Mouse (Mus musculus): ENCODE results near the gene Eif3c. TPM values are rescaled to one million over a fixed set of nuclear protein-coding genes. Genes with fewer than 3 reads are reported as not detected.

Eif3c gene
- polyA plus RNA-seq, 1 experiment: 344 TPM

DNA sequence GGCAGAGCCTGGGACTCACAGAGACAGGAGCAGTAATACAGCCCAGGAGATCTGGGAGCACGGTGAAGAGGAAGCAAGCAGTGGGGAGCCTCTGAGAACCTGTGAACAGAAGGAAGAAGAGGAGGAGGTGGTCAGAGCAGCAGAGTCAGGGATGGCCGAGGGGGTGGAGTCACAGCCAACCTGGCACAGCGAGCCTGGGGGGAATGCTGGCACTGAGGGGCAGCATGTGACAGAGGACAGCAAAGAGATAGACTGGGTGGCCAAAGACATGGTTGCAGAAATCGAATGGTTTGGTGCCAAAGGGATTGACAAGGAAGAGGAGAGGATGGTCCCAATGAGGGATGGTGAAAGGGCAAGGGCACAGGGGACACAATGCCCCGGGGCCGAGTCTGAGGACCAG lies 19.5 kb upstream of the Eif3c start, which contains the start of gene Cln3:
Gene Cln3 (minus strand): TSS at position 101 of the 400 bp plus-strand sequence.
- Histone ChIP-seq H3K79me2 (ENCODE audit: control insufficient read depth, insufficient read depth) (no peaks in the 10 kb centered on the region), H3K36me3 (ENCODE audit: control insufficient read depth, insufficient read depth) (no peaks in the 10 kb centered on the region), H3K27me3 (ENCODE audit: control insufficient read depth, insufficient read depth, insufficient read length) (no peaks in the 10 kb centered on the region), H3K4me3 (no peak within 1 kb of the TSS), H3ac (ENCODE audit: control insufficient read depth, insufficient read length) (no peak within 1 kb of the TSS), H3K4me2 (ENCODE audit: low read depth) (peak within 1 kb of the TSS; percentile 60)
- TF ChIP-seq USF1 (IDR thresholded peaks at IDR 0.05; ENCODE audit: low read depth) (no peak), MYOD1 (IDR thresholded peaks at IDR 0.05; ENCODE audit: control insufficient read depth in 1 of 3, insufficient read length in 2 of 3, low read depth in 2 of 3) (no peak), POLR2AphosphoS2 (IDR thresholded peaks at IDR 0.05; ENCODE audit: insufficient read length, low read depth) (no peak), TCF3 (IDR thresholded peaks at IDR 0.05; ENCODE audit: insufficient read length, low read depth) (no peak), SRF (IDR thresholded peaks at IDR 0.05; ENCODE audit: control insufficient read depth, insufficient read length, low read depth) (no peak), CEBPB (IDR thresholded peaks at IDR 0.05; ENCODE audit: insufficient read depth, poor library complexity, severe bottlenecking) (no peak), MYOG (IDR thresholded peaks at IDR 0.05; ENCODE audit: control insufficient read depth in 1 of 3, insufficient read depth in 1 of 3, insufficient read length in 2 of 3, low read depth in 2 of 3) (no peak), TCF12 (IDR thresholded peaks at IDR 0.05; ENCODE audit: insufficient read depth, poor library complexity, severe bottlenecking) (no peak), E2F4 (IDR thresholded peaks at IDR 0.05; ENCODE audit: insufficient read depth) (no peak), REST (IDR thresholded peaks at IDR 0.05; ENCODE audit: insufficient read depth, insufficient read length) (no peak), MAX (IDR thresholded peaks at IDR 0.05; ENCODE audit: low read depth) (no peak), POLR2A (IDR thresholded peaks at IDR 0.05; ENCODE audit: insufficient read length, low read depth) (no peak)

DNA sequence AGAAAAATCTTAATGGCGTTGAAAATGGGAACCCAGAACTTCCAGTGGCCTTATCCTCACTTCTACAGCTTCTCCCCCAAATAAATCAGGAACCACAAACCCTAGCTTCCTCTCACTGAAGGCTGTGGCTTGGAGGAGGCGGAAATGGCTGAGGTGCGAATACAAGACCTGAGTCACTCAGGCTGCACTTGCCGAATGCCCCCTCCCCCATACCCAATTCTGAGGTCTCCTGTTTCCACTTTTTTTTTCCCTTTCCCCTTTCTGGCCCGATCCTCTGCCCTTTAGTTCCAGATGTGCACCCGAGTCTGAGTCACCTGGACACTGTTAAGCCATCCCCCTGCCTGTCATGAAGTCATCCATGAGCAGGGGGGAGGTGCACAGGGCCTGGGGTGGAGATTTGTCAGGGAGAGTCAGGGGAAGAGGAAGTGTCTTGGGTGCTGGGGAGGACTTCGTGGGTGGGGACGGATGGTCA lies 18.3 kb upstream of the Eif3c start, which contains the start of gene Apobr:
Gene Apobr (plus strand): TSS at position 437 of the 472 bp plus-strand sequence.
- Histone ChIP-seq H3K4me2 (ENCODE audit: low read depth) (peak within 1 kb of the TSS; percentile 60), H3K27me3 (ENCODE audit: control insufficient read depth, insufficient read depth, insufficient read length) (no peaks in the 10 kb centered on the region), H3ac (ENCODE audit: control insufficient read depth, insufficient read length) (no peak within 1 kb of the TSS), H3K36me3 (ENCODE audit: control insufficient read depth, insufficient read depth) (no peaks in the 10 kb centered on the region), H3K4me3 (peak within 1 kb of the TSS; percentile 16), H3K79me2 (ENCODE audit: control insufficient read depth, insufficient read depth) (no peaks in the 10 kb centered on the region)
- TF ChIP-seq USF1 (IDR thresholded peaks at IDR 0.05; ENCODE audit: low read depth) (no peak), POLR2A (IDR thresholded peaks at IDR 0.05; ENCODE audit: insufficient read length, low read depth) (no peak), MAX (IDR thresholded peaks at IDR 0.05; ENCODE audit: low read depth) (no peak), CEBPB (IDR thresholded peaks at IDR 0.05; ENCODE audit: insufficient read depth, poor library complexity, severe bottlenecking) (no peak), POLR2AphosphoS2 (IDR thresholded peaks at IDR 0.05; ENCODE audit: insufficient read length, low read depth) (no peak), E2F4 (IDR thresholded peaks at IDR 0.05; ENCODE audit: insufficient read depth) (no peak), REST (IDR thresholded peaks at IDR 0.05; ENCODE audit: insufficient read depth, insufficient read length) (no peak), SRF (IDR thresholded peaks at IDR 0.05; ENCODE audit: control insufficient read depth, insufficient read length, low read depth) (no peak), MYOD1 (IDR thresholded peaks at IDR 0.05; ENCODE audit: control insufficient read depth in 1 of 3, insufficient read length in 2 of 3, low read depth in 2 of 3) (no peak), TCF3 (IDR thresholded peaks at IDR 0.05; ENCODE audit: insufficient read length, low read depth) (no peak), MYOG (IDR thresholded peaks at IDR 0.05; ENCODE audit: control insufficient read depth in 1 of 3, insufficient read depth in 1 of 3, insufficient read length in 2 of 3, low read depth in 2 of 3) (no peak), TCF12 (IDR thresholded peaks at IDR 0.05; ENCODE audit: insufficient read depth, poor library complexity, severe bottlenecking) (no peak)

DNA sequence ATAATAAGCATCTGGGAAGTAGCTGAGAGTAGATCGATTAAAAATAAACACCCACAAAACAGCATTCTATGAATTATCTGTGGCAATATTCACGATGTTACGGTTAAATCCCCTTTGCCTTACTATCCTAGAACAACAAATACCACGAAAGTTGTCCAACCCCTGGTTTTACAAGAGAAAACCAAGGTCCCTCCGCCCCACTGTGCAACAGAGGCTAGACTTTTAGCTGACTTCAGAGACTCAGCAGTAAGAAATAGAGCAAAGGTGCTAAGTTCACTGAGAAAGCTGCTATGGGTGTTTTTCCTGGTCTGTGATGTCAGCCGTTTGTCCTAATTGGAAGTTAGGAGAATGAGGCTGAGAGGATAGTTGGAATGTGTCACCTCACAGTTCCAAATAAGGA lies 17.6 kb upstream of the Eif3c start:
- TF ChIP-seq CEBPB (IDR thresholded peaks at IDR 0.05; ENCODE audit: insufficient read depth, poor library complexity, severe bottlenecking): no peak
- TF ChIP-seq MAX (IDR thresholded peaks at IDR 0.05; ENCODE audit: low read depth): no peak
- TF ChIP-seq REST (IDR thresholded peaks at IDR 0.05; ENCODE audit: insufficient read depth, insufficient read length): no peak
- no peak for TF ChIP-seq E2F4 (IDR thresholded peaks at IDR 0.05; ENCODE audit: insufficient read depth)
- no peak for TF ChIP-seq POLR2A (IDR thresholded peaks at IDR 0.05; ENCODE audit: insufficient read length, low read depth)
- no peak for TF ChIP-seq TCF3 (IDR thresholded peaks at IDR 0.05; ENCODE audit: insufficient read length, low read depth)
- no peak for TF ChIP-seq POLR2AphosphoS2 (IDR thresholded peaks at IDR 0.05; ENCODE audit: insufficient read length, low read depth)
- TF ChIP-seq USF1 (IDR thresholded peaks at IDR 0.05; ENCODE audit: low read depth): no peak
- no peak for TF ChIP-seq MYOD1 (IDR thresholded peaks at IDR 0.05; ENCODE audit: control insufficient read depth in 1 of 3, insufficient read length in 2 of 3, low read depth in 2 of 3)
- TF ChIP-seq MYOG (IDR thresholded peaks at IDR 0.05; ENCODE audit: control insufficient read depth in 1 of 3, insufficient read depth in 1 of 3, insufficient read length in 2 of 3, low read depth in 2 of 3): no peak

DNA sequence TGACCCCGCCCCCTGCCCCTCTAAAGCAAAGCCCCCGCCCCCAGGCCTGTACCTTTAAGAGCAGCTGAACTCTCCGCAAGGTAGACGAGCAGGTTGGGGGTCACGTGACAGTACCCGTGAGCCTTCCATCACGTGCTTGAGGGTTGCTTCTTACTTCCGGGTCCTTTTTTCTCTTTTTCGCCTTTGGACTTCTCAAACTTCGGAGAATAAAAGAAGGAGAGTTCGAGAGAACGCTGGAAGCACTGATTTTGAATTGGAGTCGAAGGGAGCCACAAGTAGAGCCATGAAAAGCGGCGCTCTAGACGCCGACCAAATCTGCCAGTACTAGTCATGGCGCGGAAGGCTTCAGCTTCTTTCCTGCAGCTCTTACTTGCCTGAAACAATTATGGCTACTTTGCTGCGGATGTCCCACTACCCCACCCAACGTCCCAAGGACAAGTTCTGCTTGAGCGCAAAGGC lies 17.1 kb upstream of the Eif3c start:
- Histone ChIP-seq H3K36me3 (ENCODE audit: control insufficient read depth, insufficient read depth) (peaks cover 3% of the 10 kb centered on the region), H3K4me2 (ENCODE audit: low read depth) (peak overlapping the region; percentile 60), H3K79me2 (ENCODE audit: control insufficient read depth, insufficient read depth) (no peaks in the 10 kb centered on the region), H3ac (ENCODE audit: control insufficient read depth, insufficient read length) (no peak overlapping the region), H3K27me3 (ENCODE audit: control insufficient read depth, insufficient read depth, insufficient read length) (no peaks in the 10 kb centered on the region), H3K4me3 (peak overlapping the region; percentile 16)
- peak; percentile 90 for TF ChIP-seq USF1 (IDR thresholded peaks at IDR 0.05; ENCODE audit: low read depth)
- TF ChIP-seq SRF (IDR thresholded peaks at IDR 0.05; ENCODE audit: control insufficient read depth, insufficient read length, low read depth): no peak
- TF ChIP-seq POLR2AphosphoS2 (IDR thresholded peaks at IDR 0.05; ENCODE audit: insufficient read length, low read depth): peak; percentile 33
- no peak for TF ChIP-seq MYOD1 (IDR thresholded peaks at IDR 0.05; ENCODE audit: control insufficient read depth in 1 of 3, insufficient read length in 2 of 3, low read depth in 2 of 3)

More for the DNA sequence above, 17.6 kb upstream of the Eif3c start:
- peak overlapping the region; percentile 16 for H3K4me3 ChIP-seq
- H3K79me2 ChIP-seq (ENCODE audit: control insufficient read depth, insufficient read depth): no peaks in the 10 kb centered on the region
- H3K4me2 ChIP-seq (ENCODE audit: low read depth): peak overlapping the region; percentile 60
- no peaks in the 10 kb centered on the region for H3K36me3 ChIP-seq (ENCODE audit: control insufficient read depth, insufficient read depth)
- no peak overlapping the region for H3ac ChIP-seq (ENCODE audit: control insufficient read depth, insufficient read length)
- H3K27me3 ChIP-seq (ENCODE audit: control insufficient read depth, insufficient read depth, insufficient read length): no peaks in the 10 kb centered on the region
